Mouse (Mus musculus): Measurements from ENCODE around the gene Trmt10a. TPM values are rescaled to one million over a fixed set of nuclear protein-coding genes. Genes with fewer than 3 reads are reported as not detected.

Trmt10a gene
- 3.1 and 5.0 TPM in 2 replicates for polyA plus RNA-seq (2015; fragmentation: Nextera tagmentation; extraction: Ambion mirVana)

GRCm38 (mm10) chr3:138143315-138144059, at the start of gene Trmt10a:
Gene Trmt10a, plus strand, starts transcription at chr3:138143448.

GRCm38 (mm10) chr3:138144642-138145171, 1.5 kb downstream of the Trmt10a start, which contains the start of gene Mttp:
Gene Mttp, minus strand, starts transcription at chr3:138144968.

GRCm38 (mm10) chr3:138193683-138194302, 50.5 kb downstream of the Trmt10a start, which contains the start of gene 4930579F01Rik:
Gene 4930579F01Rik, minus strand, starts transcription at chr3:138193825.

Other genes starting within 250 kb of the Trmt10a start
- 119 and 125 TPM in 2 replicates for gene Lamtor3, start 224.9 kb upstream of the Trmt10a start, polyA plus RNA-seq (2015; fragmentation: Nextera tagmentation; extraction: Ambion mirVana)
- 3.9 and 5.0 TPM in 2 replicates for gene Dapp1, start 161.9 kb upstream of the Trmt10a start, polyA plus RNA-seq (2015; fragmentation: Nextera tagmentation; extraction: Ambion mirVana)
- gene 1110002E22Rik, start 78.4 kb upstream of the Trmt10a start, polyA plus RNA-seq (2015; fragmentation: Nextera tagmentation; extraction: Ambion mirVana), result 24.8 and 28.8 TPM in 2 replicates
- gene Gm5105, start 76.1 kb upstream of the Trmt10a start, polyA plus RNA-seq (2015; fragmentation: Nextera tagmentation; extraction: Ambion mirVana), result 1.5 and 2.5 TPM in 2 replicates
- gene Mttp, start 1.5 kb downstream of the Trmt10a start, polyA plus RNA-seq (2015; fragmentation: Nextera tagmentation; extraction: Ambion mirVana), result 4.7 and 4.8 TPM in 2 replicates
- not detected in 2 replicates for gene 4930579F01Rik, start 50.4 kb downstream of the Trmt10a start, polyA plus RNA-seq (2015; fragmentation: Nextera tagmentation; extraction: Ambion mirVana)
- 0.17 and 0.43 TPM in 2 replicates for gene Adh7, start 74.3 kb downstream of the Trmt10a start, polyA plus RNA-seq (2015; fragmentation: Nextera tagmentation; extraction: Ambion mirVana)
- gene Adh1, start 117.5 kb downstream of the Trmt10a start, polyA plus RNA-seq (2015; fragmentation: Nextera tagmentation; extraction: Ambion mirVana), result 48.7 and 62.3 TPM in 2 replicates
- gene Adh6a, start 169.8 kb downstream of the Trmt10a start, polyA plus RNA-seq (2015; fragmentation: Nextera tagmentation; extraction: Ambion mirVana), result not detected in 2 replicates
- 0.44 TPM in 1 of 2 replicates, not detected in the other for gene Adh6b, start 198.3 kb downstream of the Trmt10a start, polyA plus RNA-seq (2015; fragmentation: Nextera tagmentation; extraction: Ambion mirVana)

Measured in skeletal muscle tissue, postnatal 0 days (tissue).